Mouse (Mus musculus) lung, adult 2 months (tissue): ENCODE data around the gene Timm50. TPM values are rescaled to one million over a fixed set of nuclear protein-coding genes. Genes with fewer than 3 reads are reported as not detected.

Experiments
- DNase-seq: peaks from one replicate; pipeline ENCODE4 v3.0.0; 2022
- H3K4me1 ChIP-seq: fragments of 200-500 bp; 2 replicates; pipeline ENCODE4 v1.6.1; 2011; ENCODE audit warnings: low read length; ENCODE audit not compliant: control insufficient read depth, insufficient read depth
- H3K4me3 ChIP-seq: fragments of 200-500 bp; replicated peaks from 2 replicates; pipeline ENCODE3; 2011; ENCODE audit warnings: low read depth, mild to moderate bottlenecking, control low read depth, low read length; ENCODE audit errors: extremely low read depth
- CTCF ChIP-seq: fragments of 200-500 bp; IDR thresholded peaks from 2 replicates; pipeline ENCODE4 v1.5.1; 2011; ENCODE audit warnings: mild to moderate bottlenecking, low read length, control low read depth; ENCODE audit not compliant: insufficient read depth
- POLR2A ChIP-seq: fragments of 200-500 bp; IDR thresholded peaks from 2 replicates; pipeline ENCODE4 v1.6.1; 2011; ENCODE audit warnings: low read depth, mild to moderate bottlenecking, control low read depth, low read length, borderline replicate concordance; ENCODE audit errors: extremely low read depth
- WGBS: fragments of 180-500 bp; shearing (Covaris S2); methylation state at CpG from one replicate; pipeline ENCODE4 v1.1.7; 2018; 5-methylcytosine and 5-hydroxymethylcytosine counted together
- polyA plus RNA-seq: library from polyadenylated mRNA; depleted of rRNA; stranded (reverse); fragments of >200 nt; gene quantifications from 2 replicates; pipeline ENCODE4 v1.2.3, GENCODE M21; 2012

The Timm50 gene
- polyA plus RNA-seq, 1 experiment: 44.4 TPM

GRCm38 (mm10) chr7:28277615-28278278 is 34.1 kb downstream of the Timm50 start, which contains the start of gene Eid2b:
Eid2b (plus strand) TSS chr7:28277739.
- peak; percentile 79; the same call in 1 of the 2 replicates for TF ChIP-seq POLR2A
- TF ChIP-seq CTCF: peak; percentile 83
- WGBS: 2% methylated on average over 68 of the region's 68 CpGs
- DNase-seq: peak; percentile 95

DNA sequence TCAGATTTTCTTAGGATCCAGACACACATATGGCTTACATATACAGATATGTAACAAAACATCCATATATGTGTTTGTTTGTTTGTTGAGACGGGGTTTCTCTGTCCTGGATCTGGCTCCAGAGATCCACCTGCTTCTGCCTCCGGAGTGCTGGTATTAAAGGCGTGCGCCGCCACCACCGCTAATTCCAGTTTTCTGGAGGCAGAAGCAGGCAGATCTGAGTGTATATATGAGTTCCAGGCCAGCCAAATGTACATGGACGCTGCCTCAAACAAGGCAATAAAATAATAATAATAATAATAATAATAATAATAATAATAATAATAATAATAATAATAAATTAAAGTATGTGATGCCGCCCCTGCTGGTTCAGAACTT is 34.6 kb downstream of the Timm50 start:
- no peak for DNase-seq
- Histone ChIP-seq H3K4me3 (no peak overlapping the region), H3K4me1 (no peaks in the 10 kb centered on the region)
- 50% methylated on average over 8 of the region's 8 CpGs for WGBS
- TF ChIP-seq POLR2A (no peak), CTCF (no peak)

More at GRCm38 (mm10) chr7:28277615-28278278, 34.1 kb downstream of the Timm50 start, which contains the start of gene Eid2b:
- no peaks in the 10 kb centered on the region for H3K4me1 ChIP-seq
- peak within 1 kb of the TSS; percentile 92 for H3K4me3 ChIP-seq

DNA sequence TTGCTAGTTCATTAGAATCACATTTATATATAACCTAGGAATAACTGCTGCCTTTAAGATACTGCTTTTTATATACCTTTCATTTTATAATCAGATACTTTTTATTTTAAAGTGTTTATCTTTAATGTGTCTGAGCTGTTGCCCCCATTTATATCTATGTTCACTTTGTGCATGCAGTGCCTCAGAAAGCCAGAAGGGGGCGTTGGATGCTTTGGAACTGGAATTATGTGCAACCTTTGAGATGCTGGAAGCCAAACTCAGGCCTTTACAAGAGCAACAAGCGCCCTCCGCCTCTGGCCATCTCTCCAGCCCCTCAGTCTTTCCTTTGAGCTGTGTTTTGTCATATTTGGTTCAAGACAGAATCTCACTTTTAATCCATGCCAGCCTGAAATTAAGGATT is 40.1 kb downstream of the Timm50 start:
- no peak overlapping the region for H3K4me3 ChIP-seq
- TF ChIP-seq POLR2A (no peak), CTCF (no peak)
- no peak for DNase-seq
- WGBS: 68% methylated on average over 3 of the region's 3 CpGs
- H3K4me1 ChIP-seq: peaks cover 4% of the 10 kb centered on the region; the same call in 1 of the 2 replicates

GRCm38 (mm10) chr7:28269355-28269754 is 42.5 kb downstream of the Timm50 start:
- DNase-seq: no peak
- H3K4me3 ChIP-seq: no peak overlapping the region
- WGBS: 94% methylated on average over 12 of the region's 12 CpGs
- TF ChIP-seq CTCF: no peak
- TF ChIP-seq POLR2A: no peak
- H3K4me1 ChIP-seq: peaks cover 4% of the 10 kb centered on the region; the same call in 1 of the 2 replicates

DNA sequence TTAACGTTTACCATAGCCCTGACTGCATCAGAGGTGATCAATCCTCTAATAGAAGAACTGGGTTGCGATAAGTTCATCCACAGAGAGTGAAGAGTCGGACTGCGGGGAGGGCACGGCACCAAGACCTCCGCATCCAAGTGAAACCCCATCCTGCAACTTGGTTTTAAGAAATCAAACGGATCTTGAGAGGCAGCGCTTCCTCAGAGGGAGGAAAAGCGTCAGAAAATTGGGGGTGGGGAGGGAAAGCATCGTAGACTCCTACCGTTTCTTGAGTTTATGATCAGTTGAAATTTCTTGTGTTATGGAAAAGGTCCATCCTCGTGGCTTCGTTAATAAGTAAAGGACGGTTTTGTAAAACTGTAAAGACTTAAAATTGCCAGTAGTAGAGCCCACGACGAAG is 43.3 kb downstream of the Timm50 start:
- 23% methylated on average over 16 of the region's 16 CpGs for WGBS
- TF ChIP-seq CTCF: no peak
- no peak for TF ChIP-seq POLR2A
- DNase-seq: no peak
- peak overlapping the region; percentile 47 for H3K4me3 ChIP-seq
- H3K4me1 ChIP-seq: peaks cover 4% of the 10 kb centered on the region; the same call in 1 of the 2 replicates

- no peak for TF ChIP-seq CTCF
- TF ChIP-seq POLR2A: no peak
- WGBS: 1% methylated on average over 57 of the region's 62 CpGs
- H3K4me1 ChIP-seq: peaks cover 4% of the 10 kb centered on the region; the same call in 1 of the 2 replicates
- DNase-seq: peak; percentile 65
- peak overlapping the region; percentile 47 for H3K4me3 ChIP-seq
Measured at GRCm38 (mm10) chr7:28268042-28268531, 43.8 kb downstream of the Timm50 start.

DNA sequence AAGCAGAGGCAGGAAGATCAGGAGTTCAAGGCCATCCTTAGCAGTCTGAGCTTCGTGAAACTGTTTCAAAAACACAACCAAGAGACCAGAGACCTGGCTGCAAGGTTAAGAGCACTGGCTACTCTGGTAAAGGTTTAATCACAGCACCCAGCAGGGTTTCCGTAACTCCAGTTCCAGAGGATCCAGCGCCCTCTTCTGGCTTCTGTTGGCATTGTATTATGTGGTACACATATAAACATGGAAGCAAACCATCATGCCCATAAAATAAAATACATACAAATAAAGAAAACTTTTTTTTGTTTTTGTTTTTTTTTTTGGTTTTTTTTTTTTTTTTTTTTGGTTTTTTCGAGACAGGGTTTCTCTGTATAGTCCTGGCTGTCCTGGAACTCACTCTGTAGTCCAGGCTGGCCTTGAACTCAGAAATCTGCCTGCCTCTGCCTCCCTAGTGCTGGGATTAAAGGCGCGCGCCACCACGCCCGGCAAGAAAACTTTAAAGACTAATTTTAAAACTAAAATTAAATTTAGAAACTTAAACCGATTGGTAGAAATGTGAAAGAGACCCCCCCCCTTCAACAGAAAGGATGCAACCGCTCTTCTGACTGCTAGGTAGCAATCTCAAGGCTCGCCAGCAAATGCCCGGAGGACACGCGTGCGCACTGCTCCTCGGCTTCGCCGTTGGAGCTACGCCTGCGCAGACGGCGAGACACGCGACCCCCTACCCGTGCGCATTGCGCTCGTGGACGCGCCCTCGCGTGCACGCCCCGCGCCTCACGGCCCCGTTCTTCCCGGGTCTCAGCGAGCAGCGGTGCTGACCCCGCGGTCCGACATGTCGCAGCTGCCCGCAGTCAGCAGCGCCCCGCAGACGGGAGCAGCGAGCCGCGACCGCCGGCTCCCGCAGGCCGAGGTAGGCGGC is 44.5 kb downstream of the Timm50 start, which contains the start of gene Eid2:
TSS of gene Eid2 (plus strand) at position 753 of the 913 bp plus-strand sequence.
- 7% methylated on average over 57 of the region's 57 CpGs for WGBS
- peak; percentile 62 for DNase-seq
- Histone ChIP-seq H3K4me3 (peak within 1 kb of the TSS; percentile 47), H3K4me1 (peaks cover 4% of the 10 kb centered on the region; the same call in 1 of the 2 replicates)
- TF ChIP-seq POLR2A: peak; percentile 62; the same call in 1 of the 2 replicates
- TF ChIP-seq CTCF: no peak

DNA sequence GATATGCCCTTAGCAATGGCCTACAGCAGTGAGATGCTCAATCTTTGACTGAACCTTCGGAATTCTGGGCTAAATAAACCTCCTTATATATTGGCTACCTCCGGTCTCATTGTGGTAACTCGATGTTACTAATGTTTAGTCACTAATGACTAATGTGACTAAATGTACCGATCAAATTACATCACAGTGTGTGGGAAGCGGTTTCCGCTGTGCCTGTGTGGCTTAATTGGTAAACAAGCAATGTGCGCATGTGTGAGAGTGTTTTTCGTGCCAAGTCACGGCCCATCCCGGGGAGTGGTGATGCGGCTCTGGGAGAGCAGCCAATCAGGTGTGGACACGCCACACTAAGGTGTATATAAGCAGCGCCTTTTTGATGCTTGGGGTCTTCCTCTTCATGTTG is 46.5 kb downstream of the Timm50 start:
- WGBS: 86% methylated on average over 13 of the region's 13 CpGs
- Histone ChIP-seq H3K4me3 (no peak overlapping the region), H3K4me1 (peaks cover 4% of the 10 kb centered on the region; the same call in 1 of the 2 replicates)
- DNase-seq: no peak
- TF ChIP-seq CTCF (no peak), POLR2A (no peak)

- Histone ChIP-seq H3K4me3 (no peak overlapping the region), H3K4me1 (peaks cover 3% of the 10 kb centered on the region; the same call in 1 of the 2 replicates)
- TF ChIP-seq CTCF (no peak), POLR2A (no peak)
- 4% methylated on average over 15 of the region's 15 CpGs for WGBS
- peak; percentile 50 for DNase-seq
Measured at GRCm38 (mm10) chr7:28263786-28264185, 48.1 kb downstream of the Timm50 start.
